Mouse (Mus musculus): ENCODE data around the gene Klhdc7b. TPM values are rescaled to one million over a fixed set of nuclear protein-coding genes. Genes with fewer than 3 reads are reported as not detected.
A peak's percentile ranks its signal among the peaks of the same experiment; 100 is the strongest.

Klhdc7b gene
- polyA plus RNA-seq, 1 experiment from 2014 or later: not detected

DNA sequence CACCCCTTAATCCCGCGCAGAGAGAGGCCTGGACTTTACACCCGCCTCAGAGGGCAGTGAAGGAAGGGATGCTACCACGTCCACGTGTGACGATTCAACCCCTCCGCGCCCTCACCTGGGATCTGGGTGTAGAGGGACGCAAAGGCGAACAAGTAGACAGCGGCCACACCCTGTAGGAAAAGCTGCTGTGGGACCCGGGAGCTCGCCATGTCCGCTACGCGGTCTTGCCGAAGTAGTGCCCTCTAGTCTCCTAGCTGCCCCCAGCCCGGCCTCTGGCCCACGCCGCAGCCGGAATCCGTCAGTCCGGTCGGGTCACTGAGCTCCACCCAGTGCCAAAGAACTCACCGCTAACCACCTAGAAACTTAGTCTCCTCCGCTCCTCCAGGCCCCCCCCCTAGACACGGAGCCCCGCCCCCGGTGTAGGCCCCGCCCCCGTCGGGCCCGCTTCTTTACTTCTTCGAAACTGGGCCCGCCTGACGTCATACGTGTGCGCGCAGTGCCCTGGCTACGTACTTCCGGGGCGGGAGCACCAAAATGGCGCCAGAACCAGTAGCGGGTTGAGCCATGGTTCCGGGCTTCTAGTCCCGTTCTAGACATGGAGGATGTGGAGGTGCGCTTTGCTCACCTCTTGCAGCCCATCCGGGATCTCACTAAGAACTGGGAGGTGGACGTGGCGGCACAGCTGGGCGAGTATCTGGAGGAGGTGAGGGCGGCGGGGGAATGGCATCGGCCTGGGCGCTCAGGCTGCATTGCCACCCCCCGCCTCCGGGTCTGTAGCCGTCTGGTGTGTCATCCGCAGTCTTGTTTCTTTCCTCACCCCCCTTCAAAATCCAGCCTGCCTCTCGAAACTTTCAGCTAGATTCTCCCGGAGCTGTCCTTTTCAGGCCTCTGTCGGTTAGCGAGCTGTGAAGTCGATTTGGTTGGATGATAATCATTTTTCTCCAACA lies 29.2 kb upstream of the Klhdc7b start, which contains the start of the genes Lmf2 and Ncaph2:
Lmf2 (minus strand) TSS at position 419 of the 947 bp plus-strand sequence.
Ncaph2 (plus strand) TSS at position 479 of the 947 bp plus-strand sequence.
- Histone ChIP-seq H3K9me3 (replicated peaks) (no peaks in the 10 kb centered on the region), H3K4me3 (peak within 1 kb of the TSS; percentile 94), H3K36me3 (peaks cover 47% of the 10 kb centered on the region), H3K27ac (ENCODE audit: poor library complexity, severe bottlenecking) (peak within 1 kb of the TSS; percentile 91), H3K27me3 (replicated peaks) (no peaks in the 10 kb centered on the region), H3K4me1 (replicated peaks) (peaks cover 36% of the 10 kb centered on the region), H3K9ac (peak within 1 kb of the TSS; percentile 91), H3K4me2 (peak within 1 kb of the TSS; percentile 84)
- under 1% methylated on average over 64 of the region's 64 CpGs for whole genome bisulfite sequencing
- peak; percentile 92 for ATAC-seq (ENCODE audit: insufficient number of reproducible peaks, low FRiP score)

DNA sequence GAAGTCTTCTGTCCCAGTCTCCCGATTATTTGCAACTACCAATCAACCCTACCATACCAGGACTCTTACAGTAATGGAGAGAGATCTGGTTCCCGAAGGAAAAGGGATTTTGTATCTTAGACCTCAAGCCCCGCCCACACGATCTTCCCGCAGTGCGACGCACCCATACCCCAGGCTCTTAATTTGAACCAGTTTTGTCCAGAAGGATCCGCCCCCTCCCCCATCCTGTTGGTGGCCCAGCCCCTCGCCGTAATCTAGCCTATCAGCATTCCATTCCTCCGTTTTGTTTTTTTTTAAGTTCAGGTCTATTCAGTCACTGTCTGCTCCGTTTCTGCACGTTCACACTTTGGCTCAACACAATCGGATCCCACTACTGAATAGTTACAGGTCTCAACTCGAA lies 28.3 kb upstream of the Klhdc7b start:
- Histone ChIP-seq H3K36me3 (peaks cover 47% of the 10 kb centered on the region), H3K4me3 (peak overlapping the region; percentile 94), H3K27me3 (replicated peaks) (no peaks in the 10 kb centered on the region), H3K9me3 (replicated peaks) (no peaks in the 10 kb centered on the region), H3K4me1 (replicated peaks) (peaks cover 33% of the 10 kb centered on the region), H3K4me2 (peak overlapping the region; percentile 84), H3K27ac (ENCODE audit: poor library complexity, severe bottlenecking) (peak overlapping the region; percentile 91), H3K9ac (peak overlapping the region; percentile 91)
- ATAC-seq (ENCODE audit: insufficient number of reproducible peaks, low FRiP score): peak; percentile 70
- 0% methylated on average over 15 of the region's 15 CpGs for WGBS

DNA sequence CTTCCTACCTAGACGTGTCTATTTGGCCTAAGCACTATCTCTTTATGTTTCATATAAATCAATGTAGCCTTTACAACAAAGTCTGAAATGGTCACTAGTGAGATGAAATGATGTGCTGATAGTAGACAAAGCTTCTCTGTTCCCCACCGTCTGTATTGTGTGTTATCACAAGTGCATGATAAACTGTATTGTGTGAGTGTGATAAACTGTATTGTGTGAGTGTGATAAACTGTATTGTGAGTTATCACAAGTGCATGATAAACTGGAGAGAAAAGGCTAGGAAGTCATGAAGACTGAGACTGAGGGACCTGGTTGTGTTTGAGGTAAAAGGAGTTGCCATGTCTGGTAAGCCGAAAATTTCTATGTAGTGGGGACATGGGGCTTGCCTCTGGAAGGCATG lies 25.9 kb upstream of the Klhdc7b start:
- H3K9ac ChIP-seq: no peak overlapping the region
- ATAC-seq (ENCODE audit: insufficient number of reproducible peaks, low FRiP score): no peak
- H3K4me1 ChIP-seq (replicated peaks): peaks cover 32% of the 10 kb centered on the region
- WGBS: 57% methylated on average over 3 of the region's 3 CpGs
- H3K4me2 ChIP-seq: no peak overlapping the region
- H3K36me3 ChIP-seq: peaks cover 46% of the 10 kb centered on the region
- no peak overlapping the region for H3K4me3 ChIP-seq
- H3K27ac ChIP-seq (ENCODE audit: poor library complexity, severe bottlenecking): no peak overlapping the region
- H3K9me3 ChIP-seq (replicated peaks): no peaks in the 10 kb centered on the region
- no peaks in the 10 kb centered on the region for H3K27me3 ChIP-seq (replicated peaks)

- peaks cover 84% of the 10 kb centered on the region for H3K36me3 ChIP-seq
Measured at GRCm38 (mm10) chr15:89363051-89363450, 21.7 kb upstream of the Klhdc7b start.

GRCm38 (mm10) chr15:89365141-89365551 lies 19.6 kb upstream of the Klhdc7b start:
- no peak for ATAC-seq (ENCODE audit: insufficient number of reproducible peaks, low FRiP score)
- no peak overlapping the region for H3K4me2 ChIP-seq
- H3K27ac ChIP-seq (ENCODE audit: poor library complexity, severe bottlenecking): no peak overlapping the region
- H3K27me3 ChIP-seq (replicated peaks): no peaks in the 10 kb centered on the region
- 87% methylated on average over 4 of the region's 4 CpGs for WGBS
- no peak overlapping the region for H3K4me3 ChIP-seq
- no peaks in the 10 kb centered on the region for H3K9me3 ChIP-seq (replicated peaks)
- H3K4me1 ChIP-seq (replicated peaks): no peaks in the 10 kb centered on the region
- peaks cover 99% of the 10 kb centered on the region for H3K36me3 ChIP-seq
- no peak overlapping the region for H3K9ac ChIP-seq

More at GRCm38 (mm10) chr15:89363051-89363450, 21.7 kb upstream of the Klhdc7b start:
- H3K4me2 ChIP-seq: no peak overlapping the region
- WGBS: 88% methylated on average over 7 of the region's 7 CpGs
- ATAC-seq (ENCODE audit: insufficient number of reproducible peaks, low FRiP score): no peak
- no peak overlapping the region for H3K9ac ChIP-seq
- no peaks in the 10 kb centered on the region for H3K27me3 ChIP-seq (replicated peaks)
- no peak overlapping the region for H3K4me3 ChIP-seq
- no peak overlapping the region for H3K27ac ChIP-seq (ENCODE audit: poor library complexity, severe bottlenecking)
- no peaks in the 10 kb centered on the region for H3K9me3 ChIP-seq (replicated peaks)
- peaks cover 14% of the 10 kb centered on the region for H3K4me1 ChIP-seq (replicated peaks)

GRCm38 (mm10) chr15:89372068-89372467 lies 12.6 kb upstream of the Klhdc7b start:
- no peak overlapping the region for H3K9ac ChIP-seq
- WGBS: 88% methylated on average over 13 of the region's 13 CpGs
- H3K36me3 ChIP-seq: peaks cover 55% of the 10 kb centered on the region
- ATAC-seq (ENCODE audit: insufficient number of reproducible peaks, low FRiP score): no peak
- H3K27me3 ChIP-seq (replicated peaks): peaks cover 14% of the 10 kb centered on the region
- no peak overlapping the region for H3K4me2 ChIP-seq
- no peak overlapping the region for H3K27ac ChIP-seq (ENCODE audit: poor library complexity, severe bottlenecking)
- no peak overlapping the region for H3K4me3 ChIP-seq
- H3K9me3 ChIP-seq (replicated peaks): no peaks in the 10 kb centered on the region
- H3K4me1 ChIP-seq (replicated peaks): peaks cover 14% of the 10 kb centered on the region

DNA sequence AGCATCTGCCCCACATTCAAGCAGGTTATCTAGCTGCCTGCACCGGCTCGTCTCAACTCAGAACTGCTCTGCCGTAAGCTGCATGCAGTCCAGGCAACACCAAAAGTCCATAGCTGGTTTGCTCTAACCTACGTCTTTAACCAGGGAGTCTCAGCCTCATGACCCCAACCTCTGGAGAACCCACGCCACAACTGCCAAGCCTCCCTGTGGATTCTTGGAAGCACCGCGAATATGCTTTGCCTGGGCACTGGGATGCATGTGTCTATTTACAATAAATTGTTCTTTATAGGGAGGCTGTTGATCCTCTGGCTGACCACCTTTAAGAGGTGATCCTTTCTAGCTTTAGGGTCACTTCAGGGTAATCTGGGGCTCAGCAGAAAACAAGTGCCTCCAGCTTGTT lies 12.2 kb upstream of the Klhdc7b start:
- H3K27me3 ChIP-seq (replicated peaks): peaks cover 18% of the 10 kb centered on the region
- H3K4me1 ChIP-seq (replicated peaks): peaks cover 19% of the 10 kb centered on the region
- H3K9me3 ChIP-seq (replicated peaks): no peaks in the 10 kb centered on the region
- H3K4me3 ChIP-seq: peak overlapping the region; percentile 71
- H3K9ac ChIP-seq: peak overlapping the region; percentile 78
- peaks cover 50% of the 10 kb centered on the region for H3K36me3 ChIP-seq
- H3K4me2 ChIP-seq: peak overlapping the region; percentile 85
- no peak overlapping the region; the same call in 1 of the 2 replicates for H3K27ac ChIP-seq (ENCODE audit: poor library complexity, severe bottlenecking)
- WGBS: 83% methylated on average over 7 of the region's 7 CpGs
- no peak for ATAC-seq (ENCODE audit: insufficient number of reproducible peaks, low FRiP score)

- Histone ChIP-seq H3K9ac (peak overlapping the region; percentile 78), H3K36me3 (peaks cover 44% of the 10 kb centered on the region), H3K27me3 (replicated peaks) (peaks cover 25% of the 10 kb centered on the region), H3K4me2 (peak overlapping the region; percentile 85), H3K27ac (ENCODE audit: poor library complexity, severe bottlenecking) (peak overlapping the region; percentile 89), H3K9me3 (replicated peaks) (no peaks in the 10 kb centered on the region), H3K4me3 (peak overlapping the region; percentile 71), H3K4me1 (replicated peaks) (peaks cover 24% of the 10 kb centered on the region)
- WGBS: 1% methylated on average over 35 of the region's 35 CpGs
- peak; percentile 89 for ATAC-seq (ENCODE audit: insufficient number of reproducible peaks, low FRiP score)
Measured at GRCm38 (mm10) chr15:89373027-89373761, 11.5 kb upstream of the Klhdc7b start.

GRCm38 (mm10) chr15:89373762-89374248 lies 10.9 kb upstream of the Klhdc7b start, which contains the start of gene Sco2:
Gene Sco2 (minus strand): TSS chr15:89373846.
- Histone ChIP-seq H3K9ac (peak within 1 kb of the TSS; percentile 78), H3K27ac (ENCODE audit: poor library complexity, severe bottlenecking) (peak within 1 kb of the TSS; percentile 89), H3K4me2 (peak within 1 kb of the TSS; percentile 85), H3K36me3 (peaks cover 38% of the 10 kb centered on the region), H3K4me1 (replicated peaks) (peaks cover 30% of the 10 kb centered on the region), H3K9me3 (replicated peaks) (no peaks in the 10 kb centered on the region), H3K4me3 (peak within 1 kb of the TSS; percentile 71), H3K27me3 (replicated peaks) (peaks cover 31% of the 10 kb centered on the region)
- ATAC-seq (ENCODE audit: insufficient number of reproducible peaks, low FRiP score): peak; percentile 78
- WGBS: under 1% methylated on average over 42 of the region's 42 CpGs

DNA sequence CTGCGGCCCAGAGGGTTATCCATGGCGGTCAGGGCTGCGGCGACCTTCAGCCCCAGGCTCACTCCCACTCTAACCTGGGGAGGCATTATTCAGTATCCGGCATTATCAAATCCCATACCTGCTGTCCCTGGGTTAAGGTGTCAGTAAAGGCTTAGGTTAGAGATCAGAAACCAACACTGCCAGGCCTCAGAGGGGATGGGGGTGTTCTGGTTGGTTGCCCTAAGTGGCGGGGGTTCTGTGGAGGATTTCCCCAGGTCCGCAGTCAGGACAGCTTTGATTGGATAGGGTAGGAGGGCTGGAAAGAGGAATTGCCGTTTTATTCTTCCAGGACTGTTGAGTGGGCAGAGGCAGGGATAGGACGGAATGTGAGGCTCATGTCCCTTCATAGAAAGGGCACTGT lies 10.4 kb upstream of the Klhdc7b start:
- Histone ChIP-seq H3K4me2 (peak overlapping the region; percentile 85), H3K9me3 (replicated peaks) (no peaks in the 10 kb centered on the region), H3K27me3 (replicated peaks) (peaks cover 36% of the 10 kb centered on the region), H3K4me3 (peak overlapping the region; percentile 71), H3K27ac (ENCODE audit: poor library complexity, severe bottlenecking) (peak overlapping the region; percentile 89; the same call in 1 of the 2 replicates), H3K4me1 (replicated peaks) (peaks cover 35% of the 10 kb centered on the region), H3K36me3 (peaks cover 32% of the 10 kb centered on the region), H3K9ac (peak overlapping the region; percentile 78)
- ATAC-seq (ENCODE audit: insufficient number of reproducible peaks, low FRiP score): no peak; the same call in 1 of the 2 replicates
- WGBS: 50% methylated on average over 9 of the region's 9 CpGs

Data from heart, embryonic 12.5 days (tissue).